Mouse (Mus musculus): ENCODE measurements at regions not wholly inside any gene's neighbourhood (a gene's known extent, or its start where the extent isn't known, plus 50 kb on each side); places are given as distances from the start of the nearest gene placed in this dataset.

GRCm38 (mm10) chr15:50246418-50247186 is 3638.1 kb upstream of the Gm7489 start:
- TF ChIP-seq CTCF (conservative IDR thresholded peaks at IDR 0.05; ENCODE audit: low read length) (no peak), NANOG (IDR thresholded peaks at IDR 0.05; ENCODE audit: borderline replicate concordance, low read length) (no peak), POU5F1 (IDR thresholded peaks at IDR 0.05; ENCODE audit: borderline replicate concordance, low read length) (no peak)

Data from E14TG2a.4 (cell line).